Mouse (Mus musculus) urinary bladder, postnatal 25 days (tissue): ENCODE results near the gene Tefm.
A peak's percentile ranks its signal among the peaks of the same experiment; 100 is the strongest.
"Not testable (repeated sequence)": the region's sequence is repeated elsewhere in the genome, so short reads cannot be mapped to it uniquely, and the experiment has no call there.

Experiments
- DNase-seq: peaks from one replicate; pipeline ENCODE4 v3.0.0; 2022; ENCODE audit warnings: low spot score

The Tefm gene

GRCm38 (mm10) chr11:80156841-80157240 is 14.9 kb upstream of the Tefm start:
- no peak for DNase-seq

- no peak for DNase-seq
Observed at GRCm38 (mm10) chr11:80155961-80156360, 14.0 kb upstream of the Tefm start.

GRCm38 (mm10) chr11:80155541-80155940 is 13.6 kb upstream of the Tefm start:
- DNase-seq, result no peak

GRCm38 (mm10) chr11:80154501-80154900 is 12.5 kb upstream of the Tefm start:
- no peak for DNase-seq

- peak; percentile 89 for DNase-seq
Observed at GRCm38 (mm10) chr11:80153857-80154495, 12.0 kb upstream of the Tefm start, which contains the start of gene Adap2. Adap2 (plus strand) TSS chr11:80154105.

GRCm38 (mm10) chr11:80152376-80152775 is 10.4 kb upstream of the Tefm start:
- no peak for DNase-seq

GRCm38 (mm10) chr11:80151541-80151940 is 9.6 kb upstream of the Tefm start:
- DNase-seq, result no peak

- no peak for DNase-seq
Observed at GRCm38 (mm10) chr11:80150566-80150965, 8.6 kb upstream of the Tefm start.

GRCm38 (mm10) chr11:80149412-80150023 is 7.5 kb upstream of the Tefm start:
- no peak for DNase-seq

GRCm38 (mm10) chr11:80148974-80149373 is 7.0 kb upstream of the Tefm start:
- not testable (repeated sequence) for DNase-seq

GRCm38 (mm10) chr11:80148313-80148712 is 6.3 kb upstream of the Tefm start:
- no peak for DNase-seq

GRCm38 (mm10) chr11:80147748-80148147 is 5.8 kb upstream of the Tefm start:
- no peak for DNase-seq

- no peak for DNase-seq
Observed at GRCm38 (mm10) chr11:80145787-80146275, 3.9 kb upstream of the Tefm start.

GRCm38 (mm10) chr11:80142872-80143271 is 897 bp upstream of the Tefm start:
- no peak for DNase-seq

- DNase-seq, result no peak
Observed at GRCm38 (mm10) chr11:80137773-80138172, 4.2 kb downstream of the Tefm start.

- DNase-seq, result no peak
Observed at GRCm38 (mm10) chr11:80136786-80137185, 5.2 kb downstream of the Tefm start.

- no peak for DNase-seq
Observed at GRCm38 (mm10) chr11:80135954-80136683, 5.9 kb downstream of the Tefm start.

- DNase-seq, result no peak
Observed at GRCm38 (mm10) chr11:80134744-80135143, 7.2 kb downstream of the Tefm start.

- DNase-seq, result no peak
Observed at GRCm38 (mm10) chr11:80132050-80132449, 9.9 kb downstream of the Tefm start.

GRCm38 (mm10) chr11:80116411-80116810 is 25.6 kb downstream of the Tefm start:
- no peak for DNase-seq

- no peak for DNase-seq
Observed at GRCm38 (mm10) chr11:80104407-80104806, 37.6 kb downstream of the Tefm start.

- no peak for DNase-seq
Observed at GRCm38 (mm10) chr11:80101298-80101697, 40.7 kb downstream of the Tefm start.

GRCm38 (mm10) chr11:80098444-80099056 is 43.4 kb downstream of the Tefm start:
- no peak for DNase-seq
